Mouse (Mus musculus): ENCODE results near the gene Clybl.

Gene Clybl

DNA sequence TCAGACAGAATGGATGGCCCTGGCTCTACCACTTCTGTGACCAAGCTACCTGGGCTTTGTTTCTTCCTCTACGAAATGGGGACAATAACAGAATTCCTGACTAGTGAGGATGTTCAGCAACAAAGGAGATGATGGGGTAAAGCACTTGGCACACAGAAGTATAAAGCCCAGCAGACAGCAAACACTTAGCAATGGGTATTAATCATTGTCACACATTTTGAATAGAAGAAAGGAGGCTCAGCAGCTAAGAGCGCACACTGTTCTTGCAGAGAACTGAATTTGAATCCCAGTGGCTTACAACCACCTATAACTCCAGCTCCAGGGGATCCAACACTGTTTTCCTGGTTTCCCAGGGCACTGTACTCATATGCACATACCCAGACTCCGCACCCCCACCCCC lies 246.2 kb downstream of the Clybl start:
- DNase-seq (ENCODE audit: low spot score): no peak

- no peak for DNase-seq (ENCODE audit: low spot score)
These were observed 251.1 kb downstream of the Clybl start for GRCm38 (mm10) chr14:122432558-122432957.

GRCm38 (mm10) chr14:122434039-122434438 lies 252.5 kb downstream of the Clybl start:
- DNase-seq (ENCODE audit: low spot score): no peak

DNA sequence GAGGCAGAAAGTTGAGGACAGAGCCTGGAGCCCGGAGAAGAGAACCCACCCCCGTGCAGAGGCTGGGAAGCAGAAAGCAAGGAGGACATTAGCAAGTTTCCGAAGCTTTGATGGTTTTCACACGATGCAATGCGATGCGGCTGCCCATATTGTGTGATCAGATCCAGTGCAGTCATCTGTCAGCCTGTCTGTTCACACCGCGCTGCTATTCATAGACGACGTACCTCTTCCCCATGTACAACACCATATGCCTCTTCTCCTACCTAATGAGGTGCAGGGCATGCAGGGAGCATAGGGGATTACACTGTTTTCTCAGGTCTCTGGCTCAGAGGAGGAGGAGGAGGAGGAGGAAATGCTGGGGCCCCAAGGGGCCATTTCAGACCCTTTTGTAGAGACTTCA lies 255.3 kb downstream of the Clybl start:
- no peak for DNase-seq (ENCODE audit: low spot score)

GRCm38 (mm10) chr14:122449601-122450495 lies 268.3 kb downstream of the Clybl start:
- no peak for DNase-seq (ENCODE audit: low spot score)

DNA sequence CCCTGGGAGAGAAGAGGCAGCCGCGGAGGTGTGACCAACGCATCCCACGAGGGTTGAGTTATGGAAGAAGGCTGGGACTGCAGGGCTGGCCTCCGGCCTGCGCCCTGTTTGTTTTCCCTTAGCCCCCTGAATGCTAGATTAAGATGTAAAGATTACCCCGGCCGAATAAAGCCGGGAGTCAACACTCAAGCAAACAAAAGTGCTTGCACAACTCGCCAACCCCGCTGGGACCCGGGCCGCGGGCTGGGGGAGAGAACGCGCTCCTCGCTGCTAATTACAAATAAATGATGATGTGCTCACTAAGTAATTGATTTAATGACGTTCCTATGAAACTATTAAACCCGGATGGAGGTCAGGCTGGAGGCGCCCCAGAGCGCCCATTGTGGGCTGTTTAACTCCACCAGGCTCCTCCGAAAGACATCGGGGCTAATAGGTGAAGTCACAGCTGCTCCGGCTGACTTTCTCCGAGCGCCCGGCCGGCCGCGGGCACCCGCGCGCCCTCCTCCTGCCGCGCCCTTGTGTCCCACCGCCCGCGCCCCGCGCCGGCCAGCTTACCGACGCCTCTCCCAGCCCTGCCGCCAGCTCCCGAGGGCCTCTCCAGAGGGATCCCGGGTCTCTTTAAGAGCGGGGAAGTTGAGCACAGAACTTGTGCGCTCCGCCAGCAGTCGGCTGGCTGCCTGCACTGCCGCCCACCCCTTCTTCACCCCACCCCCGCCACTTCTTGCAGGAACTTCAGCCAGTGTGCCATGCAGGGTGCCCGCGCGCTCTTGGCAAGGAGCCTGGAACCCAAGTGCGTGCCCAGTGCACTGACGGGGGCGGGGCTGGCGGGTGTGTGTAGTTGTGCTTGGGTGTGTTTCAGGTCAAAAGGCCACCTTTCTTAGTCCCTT lies 269.2 kb downstream of the Clybl start, which contains the start of gene Gm5089:
Gene Gm5089 (minus strand): TSS at position 620 of the 887 bp plus-strand sequence.
- DNase-seq (ENCODE audit: low spot score): no peak

GRCm38 (mm10) chr14:122451551-122452145 lies 270.1 kb downstream of the Clybl start:
- DNase-seq (ENCODE audit: low spot score): no peak
